19 mouse cellular contexts compared by ENCODE assay signal in genomic region chr4:117371896-117372295, GRCm38 (mm10).
DNase-seq lines count a peak whose midpoint lies in the region; ATAC-seq lines count a peak whose summit lies in the region.
"Had no signal": no experiment of that assay in that cellular context is flagged by ENCODE, and none has a peak within 500 bp of the region (broad histone marks: within the 10 kb centered on the region; RNA-seq: fewer than 3 reads in every experiment).

No protein-coding gene starts in this region.

- peak; percentile 13 for DNase-seq in kidney, adult 11 months
- peak; percentile 14 for DNase-seq in lung, postnatal 14 days
- DNase-seq in lung, postnatal 4 days: no peak
- peak; percentile 24 for DNase-seq in R1 (ENCODE audit: low read depth, low spot score)
- DNase-seq in kidney, postnatal 14 days: peak; percentile 42
- DNase-seq in retina, embryonic 14.5 days (ENCODE audit: low spot score): no peak
- DNase-seq: adrenal gland, adult 8-10 months; cerebellum, adult 9-11 months; layer of hippocampus, postnatal 36 days; right cerebral cortex, postnatal 4 days; thymus, postnatal 36 days had no signal

- peaks cover 62% of the 10 kb centered on the region for H3K27me3 ChIP-seq in kidney, embryonic 15.5 days
- H3K27me3 ChIP-seq: embryonic facial prominence, embryonic 15.5 days had no signal

- peaks cover 38% of the 10 kb centered on the region for H3K4me1 ChIP-seq in kidney, embryonic 15.5 days

- no peaks in the 10 kb centered on the region for H3K9me3 ChIP-seq in kidney, embryonic 15.5 days (replicated peaks)
- H3K9me3 ChIP-seq: embryonic facial prominence, embryonic 15.5 days; heart, embryonic 10.5 days; hindbrain, embryonic 12.5 days; limb, embryonic 15.5 days had no signal

- H3K36me3 ChIP-seq in kidney, embryonic 15.5 days: no peaks in the 10 kb centered on the region
- H3K36me3 ChIP-seq: embryonic facial prominence, embryonic 15.5 days; heart, embryonic 10.5 days; hindbrain, embryonic 12.5 days; limb, embryonic 15.5 days had no signal

- H3K4me2 ChIP-seq in kidney, embryonic 15.5 days: no peak overlapping the region
- H3K4me2 ChIP-seq: embryonic facial prominence, embryonic 15.5 days; hindbrain, embryonic 12.5 days; limb, embryonic 15.5 days had no signal

- no peak overlapping the region for H3K27ac ChIP-seq in kidney, embryonic 15.5 days
- H3K27ac ChIP-seq: embryonic facial prominence, embryonic 15.5 days; heart, embryonic 10.5 days; hindbrain, embryonic 12.5 days; limb, embryonic 15.5 days had no signal

- no peak overlapping the region for H3K4me3 ChIP-seq in kidney, embryonic 15.5 days (replicated peaks)
- H3K4me3 ChIP-seq: embryonic facial prominence, embryonic 15.5 days; heart, embryonic 10.5 days; hindbrain, embryonic 12.5 days; limb, embryonic 15.5 days had no signal

- no peak for ATAC-seq in kidney, embryonic 15.5 days (replicated peaks; ENCODE audit: low FRiP score)
- ATAC-seq in activated CD4-positive, CD25-positive, alpha-beta regulatory T cell, adult 4 months: no peak
- ATAC-seq: forebrain, embryonic 16.5 days; inflammation-experienced regulatory T-cells, adult 6 months had no signal

- 36% methylated on average over 2 of the region's 2 CpGs for WGBS in kidney, embryonic 15.5 days

- H3K9ac ChIP-seq in kidney, embryonic 15.5 days: no peak overlapping the region
- H3K9ac ChIP-seq: embryonic facial prominence, embryonic 15.5 days; hindbrain, embryonic 12.5 days; limb, embryonic 15.5 days had no signal

Comparison
In these comparisons a context has a peak if more than half of its experiments do, and no peak if none do; other contexts are left out.
1. DNase-seq: peak in kidney, adult 11 months (single experiment), lung, postnatal 14 days (single experiment), R1 (single experiment) and kidney, postnatal 14 days (single experiment); none in lung, postnatal 4 days (0 of 2) and retina, embryonic 14.5 days (single experiment).